Mouse (Mus musculus): ENCODE data around the gene Sipa1l1. TPM values are rescaled to one million over a fixed set of nuclear protein-coding genes. Genes with fewer than 3 reads are reported as not detected.

Gene Sipa1l1
- total and polyA plus RNA-seq, 3 experiments = 13.6 to 36.7 (median 23.6) TPM

DNA sequence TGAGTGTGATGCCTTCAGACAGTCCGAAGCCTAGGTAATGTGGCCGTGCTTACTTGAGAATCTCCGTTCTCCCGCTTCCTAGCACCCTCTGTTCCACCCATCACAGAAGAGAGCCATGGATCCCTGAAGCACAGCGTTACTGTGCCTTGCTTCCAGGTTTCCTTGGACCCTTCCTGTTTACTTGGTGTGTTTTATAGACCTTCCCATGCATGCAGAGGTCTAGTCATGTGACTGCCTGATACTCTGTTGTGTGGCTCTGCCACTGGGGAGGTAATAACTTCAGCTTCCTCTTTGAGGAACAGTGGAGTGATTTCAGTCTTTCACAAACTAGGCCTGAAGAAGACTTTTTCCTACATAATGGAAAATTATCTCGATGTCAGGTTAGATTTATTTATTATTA is 197.6 kb downstream of the Sipa1l1 start:
- no peaks in the 10 kb centered on the region for H3K79me2 ChIP-seq (replicated peaks; ENCODE audit: control insufficient read depth, extremely low read depth, insufficient read depth, poor library complexity, severe bottlenecking)
- H3K9me3 ChIP-seq (replicated peaks; ENCODE audit: low read length) = no peaks in the 10 kb centered on the region
- H3K27ac ChIP-seq (ENCODE audit: insufficient read depth, low read depth) = no peak overlapping the region
- no peak overlapping the region for H3K4me2 ChIP-seq (ENCODE audit: insufficient read depth, low read depth, poor library complexity, severe bottlenecking)
- dilution Hi-C loops (cut with MboI; ENCODE audit: extremely low pct_ligation_motif_present, extremely low pct_unique_long_range_greater_than_20kb, low sequenced_read_pairs) (no loop called here), in situ Hi-C loops (cut with MboI; ENCODE audit: low pct_ligation_motif_present, low pct_unique_long_range_greater_than_20kb, low sequenced_read_pairs) (no loop called here)
- H3K36me3 ChIP-seq (replicated peaks in 1 of 2; ENCODE audit: control insufficient read depth in 1 of 2, insufficient read depth in 1 of 2, low read length in 1 of 2) = peaks cover 6 to 40% of the 10 kb centered on the region in 2 experiments
- peaks cover 5 to 23% of the 10 kb centered on the region in 2 experiments for H3K4me1 ChIP-seq (ENCODE audit: control insufficient read depth in 1 of 2, insufficient read depth in 2 of 2)
- no peaks in the 10 kb centered on the region for H3K27me3 ChIP-seq (replicated peaks)
- H3K4me3 ChIP-seq (replicated peaks in 1 of 3; ENCODE audit: low read depth in 2 of 3, low read length in 2 of 3, poor library complexity in 1 of 3) = no peak overlapping the region
- H3K9ac ChIP-seq (ENCODE audit: insufficient read depth, low read depth) = no peak overlapping the region
- TF ChIP-seq EP300 (IDR thresholded peaks at IDR 0.05; ENCODE audit: low read length) (peak; percentile 74), MEF2A (IDR thresholded peaks at IDR 0.05; ENCODE audit: borderline replicate concordance, low read depth, low read length) (peak; percentile 21; the same call in 1 of the 2 replicates), RAD21 (IDR thresholded peaks at IDR 0.05; ENCODE audit: low read depth, low read length) (no peak), HCFC1 (IDR thresholded peaks at IDR 0.05; ENCODE audit: low read depth, low read length) (peak; percentile 12; the same call in 1 of the 2 replicates), MAFK (IDR thresholded peaks at IDR 0.05; ENCODE audit: insufficient replicate concordance, low read length) (no peak), ZNF384 (IDR thresholded peaks at IDR 0.05; ENCODE audit: low read depth, low read length) (no peak), SIN3A (IDR thresholded peaks at IDR 0.05; ENCODE audit: low read length) (no peak), POLR2AphosphoS2 (IDR thresholded peaks at IDR 0.05; ENCODE audit: low read depth, low read length) (no peak), TBP (conservative IDR thresholded peaks at IDR 0.05; ENCODE audit: low read depth, low read length) (no peak), MXI1 (IDR thresholded peaks at IDR 0.05; ENCODE audit: low read depth, low read length) (no peak), POLR2A (IDR thresholded peaks at IDR 0.05; ENCODE audit: low read depth, low read length) (no peak), NELFE (IDR thresholded peaks at IDR 0.05; ENCODE audit: low read depth, low read length) (no peak), ETS1 (conservative IDR thresholded peaks at IDR 0.05; ENCODE audit: low read depth, low read length) (0 out of 2 replicates have a peak, but pooled peaks have one; percentile 19), KAT2A (IDR thresholded peaks at IDR 0.05; ENCODE audit: insufficient replicate concordance, low read length) (no peak), CHD2 (IDR thresholded peaks at IDR 0.05; ENCODE audit: low read length) (no peak), ELF1 (IDR thresholded peaks at IDR 0.05; ENCODE audit: low read depth, low read length) (0 out of 2 replicates have a peak, but pooled peaks have one; percentile 15), USF1 (IDR thresholded peaks at IDR 0.05; ENCODE audit: low read depth, low read length) (peak; percentile 64), JUND (conservative IDR thresholded peaks at IDR 0.05; ENCODE audit: low read depth, low read length) (no peak), USF2 (conservative IDR thresholded peaks at IDR 0.05; ENCODE audit: low read depth, low read length) (peak; percentile 65), PAX5 (IDR thresholded peaks at IDR 0.05; ENCODE audit: low read length) (no peak), CTCF (conservative IDR thresholded peaks at IDR 0.05 in 1 of 2, IDR thresholded peaks at IDR 0.05 in 1 of 2; ENCODE audit: low read depth in 2 of 2, low read length in 2 of 2) (no peak), ZMIZ1 (IDR thresholded peaks at IDR 0.05; ENCODE audit: low read depth, low read length) (no peak), UBTF (IDR thresholded peaks at IDR 0.05; ENCODE audit: low read depth, low read length) (no peak), IRF4 (IDR thresholded peaks at IDR 0.05; ENCODE audit: low read depth, low read length) (peak; percentile 51; the same call in 1 of the 2 replicates), GABPA (IDR thresholded peaks at IDR 0.05; ENCODE audit: insufficient replicate concordance, low read depth, low read length) (no peak), ZC3H11A (IDR thresholded peaks at IDR 0.05; ENCODE audit: low read depth, low read length) (no peak), MYC (IDR thresholded peaks at IDR 0.05; ENCODE audit: low read depth, low read length) (no peak), TCF12 (IDR thresholded peaks at IDR 0.05; ENCODE audit: low read depth, low read length) (no peak), JUN (IDR thresholded peaks at IDR 0.05; ENCODE audit: insufficient read depth, low read depth, low read length) (no peak), NRF1 (IDR thresholded peaks at IDR 0.05; ENCODE audit: low read depth, low read length) (no peak), E2F4 (IDR thresholded peaks at IDR 0.05; ENCODE audit: insufficient replicate concordance, low read depth, low read length) (no peak), MAZ (IDR thresholded peaks at IDR 0.05; ENCODE audit: low read depth, low read length) (no peak), CHD1 (IDR thresholded peaks at IDR 0.05; ENCODE audit: low read depth, low read length) (no peak), MAX (IDR thresholded peaks at IDR 0.05; ENCODE audit: low read length) (peak; percentile 47; the same call in 1 of the 2 replicates), BHLHE40 (IDR thresholded peaks at IDR 0.05; ENCODE audit: low read depth, low read length) (peak; percentile 66), RCOR1 (conservative IDR thresholded peaks at IDR 0.05; ENCODE audit: low read depth, low read length) (no peak), ZKSCAN1 (IDR thresholded peaks at IDR 0.05; ENCODE audit: borderline replicate concordance, low read depth, low read length) (no peak), SMC3 (IDR thresholded peaks at IDR 0.05; ENCODE audit: low read depth, low read length) (no peak)
- peak; percentile 43 for DNase-seq (ENCODE audit: extremely low read depth)
